Mouse (Mus musculus): Measurements from ENCODE around the gene Scnn1g. TPM values are rescaled to one million over a fixed set of nuclear protein-coding genes. Genes with fewer than 3 reads are reported as not detected.

Scnn1g gene
- total and polyA plus RNA-seq, 2 experiments from 2014 or later: 0.10 TPM; not detected in 1

DNA sequence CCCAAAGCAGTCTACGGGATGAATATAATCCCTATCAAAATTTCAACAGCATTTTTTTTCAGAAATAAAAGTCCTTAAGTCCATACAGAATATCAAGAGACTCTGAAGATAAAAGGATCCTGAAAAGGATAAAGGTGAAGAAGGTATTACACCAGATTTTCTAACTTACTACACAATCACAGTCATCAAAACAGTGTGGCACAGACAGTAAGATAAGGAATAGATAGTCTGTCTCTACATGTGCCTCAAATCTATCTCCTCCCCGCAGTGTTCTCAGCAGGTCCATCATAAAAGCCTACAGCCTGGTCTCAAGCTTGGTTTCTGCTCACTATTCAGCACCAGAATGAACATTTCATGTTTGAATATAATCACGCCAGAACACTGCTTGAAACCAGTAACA, 33.8 kb upstream of the Scnn1g start:
- DNase-seq (no peak), ATAC-seq (no peak)
- H3K27ac ChIP-seq (ENCODE audit: low read depth, low read length): no peak overlapping the region
- WGBS: 86% methylated on average over 3 of the region's 3 CpGs
- no peaks in the 10 kb centered on the region for H3K9me3 ChIP-seq (ENCODE audit: low read length)
- H3K27me3 ChIP-seq (ENCODE audit: insufficient read depth, low read length): no peaks in the 10 kb centered on the region
- H3K36me3 ChIP-seq (ENCODE audit: insufficient read depth): no peaks in the 10 kb centered on the region
- no peak overlapping the region for H3K4me3 ChIP-seq (ENCODE audit: low read depth, low read length)
- TF ChIP-seq CTCF (IDR thresholded peaks at IDR 0.05; ENCODE audit: low read depth): no peak
- H3K4me2 ChIP-seq (ENCODE audit: low read depth): no peak overlapping the region
- H3K4me1 ChIP-seq (ENCODE audit: insufficient read depth): peaks cover 17% of the 10 kb centered on the region
- H3K9ac ChIP-seq: no peak overlapping the region

- peaks cover 21% of the 10 kb centered on the region for H3K4me1 ChIP-seq (ENCODE audit: insufficient read depth)
- H3K4me3 ChIP-seq (ENCODE audit: low read depth, low read length): no peak overlapping the region
- no peak for ATAC-seq
- H3K9ac ChIP-seq: no peak overlapping the region
- no peak overlapping the region for H3K4me2 ChIP-seq (ENCODE audit: low read depth)
- no peak for DNase-seq
- no peaks in the 10 kb centered on the region for H3K36me3 ChIP-seq (ENCODE audit: insufficient read depth)
- H3K27ac ChIP-seq (ENCODE audit: low read depth, low read length): no peak overlapping the region
- TF ChIP-seq CTCF (IDR thresholded peaks at IDR 0.05; ENCODE audit: low read depth): no peak
- H3K9me3 ChIP-seq (ENCODE audit: low read length): no peaks in the 10 kb centered on the region
- WGBS: 74% methylated on average over 6 of the region's 6 CpGs
- no peaks in the 10 kb centered on the region for H3K27me3 ChIP-seq (ENCODE audit: insufficient read depth, low read length)
Measured at GRCm38 (mm10) chr7:121701983-121702382, 32.3 kb upstream of the Scnn1g start.

DNA sequence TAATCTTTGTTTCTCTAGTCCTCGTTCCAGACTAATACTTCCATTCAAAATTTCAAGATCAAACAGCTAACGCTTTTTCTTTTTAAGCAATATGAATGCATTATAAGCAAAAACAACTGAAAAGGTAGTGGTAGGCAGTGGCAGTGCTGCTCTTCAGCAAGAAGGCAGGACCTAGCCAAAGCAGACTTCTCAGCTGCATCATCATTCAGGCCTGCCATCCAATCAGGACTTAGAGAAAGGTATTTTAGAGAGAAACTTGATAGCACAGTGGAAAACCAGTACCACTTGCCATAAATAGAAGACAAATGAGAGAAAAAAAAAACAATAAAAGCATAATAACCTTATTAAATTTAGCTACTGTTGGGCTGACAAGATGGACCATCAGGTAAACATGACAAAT, 29.2 kb upstream of the Scnn1g start:
- no peaks in the 10 kb centered on the region for H3K36me3 ChIP-seq (ENCODE audit: insufficient read depth)
- H3K9ac ChIP-seq: no peak overlapping the region
- no peak for TF ChIP-seq CTCF (IDR thresholded peaks at IDR 0.05; ENCODE audit: low read depth)
- H3K4me2 ChIP-seq (ENCODE audit: low read depth): peak overlapping the region; percentile 91
- no peaks in the 10 kb centered on the region for H3K9me3 ChIP-seq (ENCODE audit: low read length)
- no peak for DNase-seq
- H3K27me3 ChIP-seq (ENCODE audit: insufficient read depth, low read length): no peaks in the 10 kb centered on the region
- no peak for ATAC-seq
- H3K4me1 ChIP-seq (ENCODE audit: insufficient read depth): peaks cover 18% of the 10 kb centered on the region
- no peak overlapping the region for H3K4me3 ChIP-seq (ENCODE audit: low read depth, low read length)
- WGBS: 76% methylated on average over 2 of the region's 2 CpGs
- H3K27ac ChIP-seq (ENCODE audit: low read depth, low read length): no peak overlapping the region

DNA sequence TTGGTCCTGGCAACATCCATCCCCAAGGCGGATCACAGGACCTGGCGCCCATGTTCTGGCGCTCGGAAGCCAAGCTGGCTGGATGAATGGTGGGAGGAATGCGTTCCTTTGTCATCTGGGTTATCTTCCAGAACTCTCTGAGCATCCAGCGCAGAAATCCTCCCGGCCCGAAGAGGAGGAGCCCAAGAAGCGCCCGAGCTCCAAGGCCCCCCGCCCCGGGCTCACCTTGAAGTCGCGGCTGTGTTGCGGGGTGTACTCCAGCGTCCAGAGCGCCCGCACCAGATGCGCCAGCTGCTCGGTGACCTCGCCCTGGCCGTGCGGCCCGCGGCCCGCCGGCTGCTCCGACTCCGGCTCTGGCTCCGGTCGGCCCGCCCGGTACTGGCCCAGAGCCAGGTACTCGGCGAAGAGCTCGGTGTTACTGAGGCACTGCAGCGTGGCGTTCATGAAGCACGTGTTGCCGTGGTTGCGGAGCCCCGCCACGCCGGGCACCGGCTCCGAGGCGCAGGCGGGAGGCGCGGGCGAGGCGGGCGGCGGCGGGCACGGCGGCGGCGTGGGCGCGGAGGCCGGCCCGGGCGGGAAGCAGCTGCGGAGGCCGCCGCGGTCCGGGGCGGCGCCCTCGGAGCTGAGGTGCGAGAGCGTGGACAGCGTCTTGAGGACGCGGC, 27.7 kb upstream of the Scnn1g start:
- no peaks in the 10 kb centered on the region for H3K9me3 ChIP-seq (ENCODE audit: low read length)
- peak overlapping the region; percentile 91 for H3K4me2 ChIP-seq (ENCODE audit: low read depth)
- peak overlapping the region; percentile 90 for H3K27ac ChIP-seq (ENCODE audit: low read depth, low read length)
- H3K36me3 ChIP-seq (ENCODE audit: insufficient read depth): no peaks in the 10 kb centered on the region
- H3K27me3 ChIP-seq (ENCODE audit: insufficient read depth, low read length): no peaks in the 10 kb centered on the region
- ATAC-seq: peak; percentile 21
- H3K4me3 ChIP-seq (ENCODE audit: low read depth, low read length): peak overlapping the region; percentile 88
- no peak for TF ChIP-seq CTCF (IDR thresholded peaks at IDR 0.05; ENCODE audit: low read depth)
- DNase-seq: peak; percentile 50
- peaks cover 18% of the 10 kb centered on the region for H3K4me1 ChIP-seq (ENCODE audit: insufficient read depth)
- WGBS: 2% methylated on average over 60 of the region's 77 CpGs
- H3K9ac ChIP-seq: peak overlapping the region; percentile 77

GRCm38 (mm10) chr7:121707073-121707667, 27.1 kb upstream of the Scnn1g start, which contains the start of gene Usp31:
Gene Usp31 (minus strand): TSS chr7:121707253.
- H3K36me3 ChIP-seq (ENCODE audit: insufficient read depth): no peaks in the 10 kb centered on the region
- TF ChIP-seq CTCF (IDR thresholded peaks at IDR 0.05; ENCODE audit: low read depth): no peak
- no peaks in the 10 kb centered on the region for H3K9me3 ChIP-seq (ENCODE audit: low read length)
- no peaks in the 10 kb centered on the region for H3K27me3 ChIP-seq (ENCODE audit: insufficient read depth, low read length)
- peak within 1 kb of the TSS; percentile 88 for H3K4me3 ChIP-seq (ENCODE audit: low read depth, low read length)
- peak; percentile 99 for DNase-seq
- ATAC-seq: peak; percentile 100
- H3K27ac ChIP-seq (ENCODE audit: low read depth, low read length): peak within 1 kb of the TSS; percentile 90
- H3K9ac ChIP-seq: peak within 1 kb of the TSS; percentile 77
- 6% methylated on average over 74 of the region's 82 CpGs for WGBS
- H3K4me1 ChIP-seq (ENCODE audit: insufficient read depth): peaks cover 18% of the 10 kb centered on the region
- H3K4me2 ChIP-seq (ENCODE audit: low read depth): peak within 1 kb of the TSS; percentile 91

DNA sequence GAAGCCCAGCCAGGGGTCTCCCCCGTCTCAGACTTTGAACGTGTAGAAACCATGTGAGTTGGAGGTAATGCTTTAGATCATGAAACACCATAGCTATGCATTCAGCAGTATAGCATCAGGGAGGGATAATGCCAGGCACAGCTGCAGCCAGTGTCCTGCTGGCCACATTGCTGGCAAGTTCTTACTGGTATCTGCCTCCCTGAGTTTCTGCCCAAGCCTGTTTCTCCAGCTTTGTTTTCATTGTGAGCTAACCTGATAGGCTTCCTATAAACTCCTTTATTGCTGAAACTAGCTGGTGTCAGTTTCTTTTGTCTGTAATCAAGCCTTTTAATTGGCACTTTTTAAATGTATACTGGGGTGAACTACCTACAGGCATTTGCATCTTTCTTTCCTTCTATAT, 23.1 kb upstream of the Scnn1g start:
- H3K4me2 ChIP-seq (ENCODE audit: low read depth): no peak overlapping the region
- DNase-seq (no peak), ATAC-seq (no peak)
- no peaks in the 10 kb centered on the region for H3K27me3 ChIP-seq (ENCODE audit: insufficient read depth, low read length)
- H3K9me3 ChIP-seq (ENCODE audit: low read length): no peaks in the 10 kb centered on the region
- no peaks in the 10 kb centered on the region for H3K36me3 ChIP-seq (ENCODE audit: insufficient read depth)
- H3K4me3 ChIP-seq (ENCODE audit: low read depth, low read length): no peak overlapping the region
- TF ChIP-seq CTCF (IDR thresholded peaks at IDR 0.05; ENCODE audit: low read depth): no peak
- no peak overlapping the region for H3K9ac ChIP-seq
- H3K27ac ChIP-seq (ENCODE audit: low read depth, low read length): no peak overlapping the region
- 38% methylated on average over 2 of the region's 2 CpGs for WGBS
- no peaks in the 10 kb centered on the region for H3K4me1 ChIP-seq (ENCODE audit: insufficient read depth)

- WGBS: 77% methylated on average over 7 of the region's 7 CpGs
- Histone ChIP-seq H3K27ac (ENCODE audit: low read depth, low read length) (no peak overlapping the region), H3K4me3 (ENCODE audit: low read depth, low read length) (no peak overlapping the region), H3K9me3 (ENCODE audit: low read length) (no peaks in the 10 kb centered on the region), H3K9ac (no peak overlapping the region), H3K36me3 (ENCODE audit: insufficient read depth) (no peaks in the 10 kb centered on the region), H3K4me2 (ENCODE audit: low read depth) (no peak overlapping the region), H3K27me3 (ENCODE audit: insufficient read depth, low read length) (no peaks in the 10 kb centered on the region), H3K4me1 (ENCODE audit: insufficient read depth) (no peaks in the 10 kb centered on the region)
- no peak for TF ChIP-seq CTCF (IDR thresholded peaks at IDR 0.05; ENCODE audit: low read depth)
- DNase-seq (no peak), ATAC-seq (no peak)
Measured at GRCm38 (mm10) chr7:121717031-121717430, 17.2 kb upstream of the Scnn1g start.
